Mouse (Mus musculus) C2C12 (cell line): ENCODE data around the gene Accsl.

Source experiments
- CTCF ChIP-seq: IDR thresholded peaks from one replicate; pipeline ENCODE4 v1.5.1; 2011; ENCODE audit not compliant: control insufficient read depth, insufficient read depth, insufficient read length
- MAX ChIP-seq: IDR thresholded peaks from one replicate; pipeline ENCODE4 v1.6.1; 2011; ENCODE audit warnings: mild to moderate bottlenecking, control low read depth
- MYOD1 ChIP-seq: IDR thresholded peaks from one replicate; pipeline ENCODE4 v1.6.1; 2011; ENCODE audit warnings: low read depth; ENCODE audit not compliant: control insufficient read depth, insufficient read length
- MYOG ChIP-seq: IDR thresholded peaks from one replicate; pipeline ENCODE4 v1.6.1; 2011; ENCODE audit not compliant: control insufficient read depth, insufficient read length; ENCODE audit errors: extremely low read depth
- USF1 ChIP-seq: IDR thresholded peaks from one replicate; pipeline ENCODE4 v1.6.1; 2011; ENCODE audit warnings: low read depth, mild to moderate bottlenecking, control low read depth, moderate library complexity

DNA sequence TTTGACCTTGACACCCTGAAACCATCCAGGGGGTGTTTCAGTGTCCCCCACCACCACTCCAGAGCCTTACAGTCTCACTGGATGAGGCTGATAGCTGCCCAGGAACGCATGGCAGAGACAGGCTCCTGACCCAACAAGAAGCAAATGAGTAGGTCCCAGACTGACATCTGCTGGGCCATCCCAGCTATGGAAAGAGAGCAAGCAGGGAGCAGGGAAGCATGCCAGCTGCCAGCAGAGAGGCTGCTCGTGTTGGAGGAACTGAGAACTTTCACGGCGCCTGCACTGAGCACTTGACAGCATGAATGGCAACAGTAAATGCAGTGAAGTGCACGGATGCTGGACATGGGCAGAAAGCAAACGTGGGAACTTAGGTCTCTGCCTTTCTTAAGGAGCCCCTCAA is 28.8 kb downstream of the Accsl start:
- no peak for TF ChIP-seq CTCF
- no peak for TF ChIP-seq USF1
- TF ChIP-seq MAX, result no peak
- TF ChIP-seq MYOD1, result no peak
- no peak for TF ChIP-seq MYOG
